Mouse (Mus musculus) thymus, adult 2 months (tissue): ENCODE measurements around the gene Aldh1a2.

Experiments used
- CTCF ChIP-seq: fragments of 200-500 bp; IDR thresholded peaks from 2 replicates; pipeline ENCODE4 v1.5.1; 2012; ENCODE audit warnings: mild to moderate bottlenecking, control low read depth, low read length, moderate library complexity, borderline replicate concordance; ENCODE audit not compliant: control insufficient read depth, poor library complexity, insufficient read depth; ENCODE audit errors: extremely low read depth
- POLR2A ChIP-seq: fragments of 200-500 bp; IDR thresholded peaks from 2 replicates; pipeline ENCODE4 v1.6.1; 2012; ENCODE audit warnings: mild to moderate bottlenecking, low read length, control low read depth, moderate library complexity; ENCODE audit not compliant: control insufficient read depth, poor library complexity, insufficient read depth; ENCODE audit errors: extremely low read depth

DNA sequence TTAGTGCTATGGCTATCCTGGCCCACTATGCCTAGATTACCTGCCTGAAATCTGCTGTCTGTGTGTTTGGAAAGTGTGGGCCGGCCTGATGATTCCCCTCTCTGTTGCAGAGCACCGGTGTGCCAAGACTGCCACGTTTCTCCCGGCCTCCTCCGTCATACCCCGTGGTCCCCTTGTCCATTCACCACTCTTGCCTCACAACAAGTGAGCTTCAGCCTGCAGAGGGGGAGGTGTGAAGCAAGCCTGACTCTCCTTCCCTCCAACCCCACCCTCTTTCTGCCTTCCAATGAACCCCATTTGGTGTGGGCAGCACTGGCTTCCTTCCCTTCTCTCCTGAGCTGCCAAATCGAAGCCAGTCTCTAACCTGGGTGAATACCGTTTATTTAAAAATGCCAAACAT is 79.9 kb downstream of the Aldh1a2 start:
- no peak for TF ChIP-seq POLR2A
- TF ChIP-seq CTCF: no peak
